Mouse (Mus musculus) kidney, postnatal 36 days (tissue): Measurements from ENCODE around the gene Pomc.
"Not testable (repeated sequence)": the region's sequence is repeated elsewhere in the genome, so short reads cannot be mapped to it uniquely, and the experiment has no call there.

Source experiments
- DNase-seq, 2 experiments: peaks; one replicate each; pipeline ENCODE4 v3.0.0; 2021 to 2022; ENCODE audit warnings: mixed read lengths in 2 of 2

Gene Pomc

GRCm38 (mm10) chr12:3968380-3968779 is 13.6 kb downstream of the Pomc start:
- DNase-seq, result no peak

GRCm38 (mm10) chr12:3973169-3973568 is 18.4 kb downstream of the Pomc start:
- not testable (repeated sequence) for DNase-seq

- DNase-seq, result no peak
Measured at GRCm38 (mm10) chr12:3980991-3981349, 26.2 kb downstream of the Pomc start.

- peak; percentile 86 for DNase-seq
Measured at GRCm38 (mm10) chr12:3981350-3982131, 26.8 kb downstream of the Pomc start.

- peak; percentile 48 to 67 for DNase-seq
Measured at GRCm38 (mm10) chr12:3982257-3982656, 27.5 kb downstream of the Pomc start.

- DNase-seq, result peak; percentile 69 to 90
Measured at GRCm38 (mm10) chr12:3983736-3984135, 29.0 kb downstream of the Pomc start.

- DNase-seq, result no peak
Measured at GRCm38 (mm10) chr12:3984446-3984845, 29.7 kb downstream of the Pomc start.

GRCm38 (mm10) chr12:3989943-3990342 is 35.2 kb downstream of the Pomc start:
- DNase-seq, result no peak

GRCm38 (mm10) chr12:3991047-3991446 is 36.3 kb downstream of the Pomc start:
- no peak for DNase-seq

GRCm38 (mm10) chr12:3996749-3997148 is 42.0 kb downstream of the Pomc start:
- no peak for DNase-seq

GRCm38 (mm10) chr12:4000406-4000805 is 45.7 kb downstream of the Pomc start:
- no peak for DNase-seq

- peak; percentile 20 to 43 for DNase-seq
Measured at GRCm38 (mm10) chr12:4004648-4005047, 49.9 kb downstream of the Pomc start.

- no peak for DNase-seq
Measured at GRCm38 (mm10) chr12:4006079-4006478, 51.3 kb downstream of the Pomc start.

GRCm38 (mm10) chr12:4007181-4007580 is 52.4 kb downstream of the Pomc start:
- DNase-seq, result no peak

- DNase-seq, result no peak
Measured at GRCm38 (mm10) chr12:4007766-4008165, 53.0 kb downstream of the Pomc start.

- DNase-seq, result peak in 1 of 2 experiments; percentile 27
Measured at GRCm38 (mm10) chr12:4008731-4009130, 54.0 kb downstream of the Pomc start.
